Mouse (Mus musculus) kidney, adult 18-20 months (tissue): Measurements from ENCODE around the gene Agpat4.
A peak's percentile ranks its signal among the peaks of the same experiment; 100 is the strongest.

Source experiments
- DNase-seq: peaks from one replicate; pipeline ENCODE4 v3.0.0; 2021

Gene Agpat4

DNA sequence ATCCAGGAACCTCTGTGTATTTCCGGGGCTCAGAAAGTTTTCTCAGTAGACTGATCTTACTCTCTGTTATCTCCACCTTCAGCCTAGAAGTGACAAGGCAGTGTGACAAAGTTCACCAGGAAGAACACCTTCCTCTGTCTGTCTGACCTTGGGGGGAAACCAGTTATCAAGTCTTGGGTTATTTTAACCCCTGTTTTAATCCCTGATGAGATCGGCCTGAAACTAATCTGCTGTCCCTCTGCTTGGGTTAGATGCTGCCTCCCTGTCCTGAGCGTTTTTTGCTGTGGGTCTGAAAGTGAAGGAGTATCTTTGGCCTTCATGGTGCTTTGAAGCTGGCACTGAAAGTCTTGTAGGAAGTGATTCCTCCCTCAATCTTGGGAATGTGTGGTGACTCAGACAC, 4.7 kb downstream of the Agpat4 start:
- DNase-seq = no peak

GRCm38 (mm10) chr17:12127056-12127455, 8.6 kb downstream of the Agpat4 start:
- DNase-seq = no peak

DNA sequence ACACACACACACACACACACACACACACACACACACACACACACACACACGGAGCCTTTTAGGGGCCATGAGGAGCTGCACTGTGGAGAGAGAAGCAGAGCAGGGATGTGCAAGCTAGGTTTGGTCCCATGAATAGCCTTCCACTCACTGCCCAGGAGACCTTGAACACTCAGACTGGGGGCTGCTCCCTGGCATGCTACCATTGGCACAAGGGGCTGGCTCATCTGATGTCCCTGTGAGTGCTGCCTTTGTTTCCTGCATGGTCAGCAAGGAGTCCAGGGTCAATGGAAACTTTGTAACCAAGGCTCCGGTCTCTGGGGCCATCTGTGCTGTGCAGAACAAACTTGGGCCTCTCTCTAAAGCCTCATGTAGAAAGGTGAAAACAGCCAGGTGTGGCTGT, 10.5 kb downstream of the Agpat4 start:
- no peak for DNase-seq

DNA sequence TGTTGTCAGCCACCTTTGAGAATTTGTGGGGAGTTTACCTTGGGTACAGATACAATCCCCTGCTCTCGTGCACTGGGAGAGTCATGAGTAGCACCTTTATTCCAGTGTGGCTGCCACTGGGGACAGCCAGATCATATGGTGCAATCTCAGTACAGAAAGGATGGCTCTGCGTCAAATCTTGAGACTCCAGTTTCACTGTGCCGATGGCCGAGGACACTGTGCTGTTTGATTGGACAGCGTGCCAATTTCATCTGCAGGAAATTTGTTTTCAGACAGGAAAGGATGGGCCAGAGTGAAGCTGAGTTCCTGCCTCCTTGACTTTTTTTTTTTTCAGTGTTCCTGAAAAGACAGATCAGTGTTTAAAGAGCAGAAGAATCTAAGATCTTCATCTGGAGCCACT, 12.7 kb downstream of the Agpat4 start:
- DNase-seq = no peak

- DNase-seq = no peak
These were observed 13.1 kb downstream of the Agpat4 start for GRCm38 (mm10) chr17:12131581-12131980.

DNA sequence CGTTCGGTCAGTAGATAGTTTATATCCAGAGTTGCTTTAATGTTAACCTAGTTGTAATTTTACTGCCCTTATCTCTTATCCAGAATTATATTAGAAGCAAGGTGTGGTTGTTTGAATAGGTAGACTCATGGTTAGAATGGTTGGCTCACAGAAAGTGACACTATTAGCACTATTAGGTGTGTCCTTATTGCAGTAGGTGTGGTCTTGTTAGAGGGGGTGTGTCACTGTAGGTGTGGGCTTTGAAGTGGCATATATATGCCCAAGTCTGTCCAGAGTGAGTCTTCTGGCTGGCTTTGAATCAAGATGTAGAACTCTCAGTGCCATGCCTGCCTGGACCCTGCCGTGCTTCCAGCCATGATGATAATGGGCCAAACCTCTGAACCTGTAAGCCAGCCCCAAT, 14.4 kb downstream of the Agpat4 start:
- no peak for DNase-seq

GRCm38 (mm10) chr17:12133985-12134384, 15.5 kb downstream of the Agpat4 start:
- no peak for DNase-seq

DNA sequence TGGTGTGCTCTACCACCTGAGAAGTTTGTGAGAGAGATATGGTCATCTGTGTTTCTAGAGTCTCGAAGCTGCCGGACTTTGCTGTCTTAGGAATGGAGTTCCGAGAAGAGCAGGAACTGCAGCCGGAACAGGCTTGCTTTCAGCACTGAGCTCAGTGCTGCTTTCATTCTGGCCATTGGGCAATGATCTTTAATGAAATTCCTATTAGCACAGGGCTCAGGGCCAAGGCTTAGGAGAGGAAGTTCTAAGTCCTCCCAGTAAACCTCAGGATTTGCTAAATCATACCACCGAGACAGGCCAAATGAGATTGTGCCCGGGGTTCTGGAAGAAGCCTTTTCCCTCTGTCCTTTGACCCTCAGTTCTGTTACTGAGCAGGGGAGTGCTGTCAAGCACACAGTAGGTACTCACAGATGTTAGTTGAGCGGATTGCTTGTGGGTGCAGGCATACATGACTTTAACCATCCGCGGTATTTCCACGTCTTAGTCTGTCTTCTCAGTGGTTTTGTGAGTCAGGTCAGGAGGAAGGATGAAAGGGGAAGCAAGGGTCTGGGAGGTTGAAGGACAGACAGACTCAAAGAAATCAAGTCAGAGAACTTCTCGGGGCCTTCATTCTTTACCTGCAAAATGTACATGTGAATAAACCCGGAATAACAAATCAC, 16.6 kb downstream of the Agpat4 start:
- DNase-seq = peak; percentile 13

GRCm38 (mm10) chr17:12138355-12138754, 19.9 kb downstream of the Agpat4 start:
- no peak for DNase-seq

DNA sequence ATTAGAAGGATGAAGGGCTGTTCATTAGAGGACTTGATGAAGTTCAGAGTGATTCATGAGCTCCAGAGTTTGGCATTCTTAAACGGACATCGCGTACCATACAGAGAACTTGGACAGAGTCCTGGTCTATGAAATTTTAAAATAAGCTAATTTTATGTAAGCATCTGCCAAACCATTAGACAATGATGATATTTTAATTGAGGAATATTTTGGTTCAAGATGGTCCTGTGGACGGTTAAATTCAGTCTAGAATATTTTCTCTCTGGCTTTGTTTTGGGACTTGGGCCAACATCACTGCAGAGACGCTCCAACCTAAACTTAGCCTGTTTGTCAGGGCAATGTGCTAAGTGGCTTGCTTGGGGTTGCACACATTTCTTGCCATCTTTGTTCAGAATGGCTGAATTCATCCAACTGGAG, 25.5 kb downstream of the Agpat4 start:
- DNase-seq = no peak

- no peak for DNase-seq
These were observed 27.7 kb downstream of the Agpat4 start for GRCm38 (mm10) chr17:12146132-12146681.

- DNase-seq = no peak
These were observed 29.3 kb downstream of the Agpat4 start for GRCm38 (mm10) chr17:12147830-12148229.

DNA sequence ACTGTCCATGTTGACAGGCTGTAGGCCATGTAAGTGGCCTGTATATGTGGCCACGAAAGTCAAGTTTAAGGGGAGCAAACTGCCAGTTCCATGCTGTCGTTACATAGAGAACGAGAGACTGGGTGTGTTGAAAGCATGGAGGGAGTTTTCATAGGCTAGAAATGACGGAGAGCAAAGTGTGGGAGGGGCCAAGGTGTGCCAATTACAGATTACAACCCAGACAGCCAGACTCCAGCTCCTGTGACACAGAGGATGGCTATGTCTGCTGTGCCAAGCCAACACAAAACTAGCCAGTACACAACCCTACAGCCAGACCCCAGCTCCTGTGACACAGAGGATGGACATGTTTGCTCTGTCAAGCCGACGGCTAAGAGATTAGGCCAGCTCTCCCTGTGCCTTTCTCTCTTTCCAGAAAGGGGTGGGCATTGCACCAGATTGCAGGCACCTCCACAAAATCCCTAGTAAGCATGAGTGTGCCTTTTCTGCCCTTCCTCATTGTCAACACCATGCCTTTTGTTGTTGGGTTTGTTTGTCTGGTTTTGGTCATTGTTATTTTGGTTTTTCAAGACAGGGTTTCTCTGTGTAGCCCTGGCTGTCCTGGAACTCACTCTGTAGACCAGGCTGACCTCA, 30.8 kb downstream of the Agpat4 start:
- DNase-seq = no peak

DNA sequence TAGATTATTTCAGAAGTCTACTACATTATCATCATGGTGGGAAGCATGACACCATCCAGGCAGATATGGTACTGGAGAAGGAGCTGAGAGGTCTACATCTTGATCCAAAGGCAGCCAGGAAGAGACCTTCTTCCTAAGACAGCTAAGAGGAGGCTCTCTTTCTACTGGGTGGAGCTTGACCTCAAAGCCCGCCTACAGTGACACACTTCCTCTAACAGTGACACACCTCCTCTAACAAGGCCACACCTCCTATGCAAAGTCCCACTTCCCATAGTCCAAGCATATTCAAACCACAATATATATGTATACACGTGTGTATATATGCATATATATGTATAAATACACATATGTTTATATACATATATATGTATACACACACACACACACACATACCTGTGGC, 32.5 kb downstream of the Agpat4 start:
- DNase-seq = no peak

DNA sequence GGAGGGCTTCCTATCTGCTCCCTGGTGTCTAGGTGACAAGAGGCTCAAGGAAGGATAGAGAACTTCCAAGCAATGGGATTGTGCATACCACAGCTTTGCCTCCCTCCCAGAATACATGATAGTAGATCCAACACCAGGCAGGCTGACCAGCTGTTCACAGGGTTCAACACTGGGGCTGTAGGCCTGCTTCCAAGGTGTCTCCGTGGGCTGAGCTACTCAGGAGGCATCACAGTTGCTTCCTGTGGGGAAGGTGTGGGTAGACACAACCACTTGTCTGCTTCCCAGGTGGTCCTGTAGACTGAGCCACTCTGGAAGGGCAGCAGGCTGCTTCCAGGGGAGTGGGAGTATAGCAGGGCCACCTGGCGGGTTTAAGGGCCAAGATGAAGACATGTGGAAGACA, 35.8 kb downstream of the Agpat4 start:
- DNase-seq = no peak

- DNase-seq = no peak
These were observed 36.7 kb downstream of the Agpat4 start for GRCm38 (mm10) chr17:12155236-12155635.

GRCm38 (mm10) chr17:12155872-12156271, 37.4 kb downstream of the Agpat4 start:
- no peak for DNase-seq

GRCm38 (mm10) chr17:12156661-12157060, 38.2 kb downstream of the Agpat4 start:
- no peak for DNase-seq

- DNase-seq = no peak
These were observed 38.7 kb downstream of the Agpat4 start for GRCm38 (mm10) chr17:12157203-12157602.

GRCm38 (mm10) chr17:12159187-12160060, 40.9 kb downstream of the Agpat4 start:
- no peak for DNase-seq

GRCm38 (mm10) chr17:12160061-12160421, 41.5 kb downstream of the Agpat4 start:
- no peak for DNase-seq

GRCm38 (mm10) chr17:12160540-12160939, 42.0 kb downstream of the Agpat4 start:
- DNase-seq = no peak

DNA sequence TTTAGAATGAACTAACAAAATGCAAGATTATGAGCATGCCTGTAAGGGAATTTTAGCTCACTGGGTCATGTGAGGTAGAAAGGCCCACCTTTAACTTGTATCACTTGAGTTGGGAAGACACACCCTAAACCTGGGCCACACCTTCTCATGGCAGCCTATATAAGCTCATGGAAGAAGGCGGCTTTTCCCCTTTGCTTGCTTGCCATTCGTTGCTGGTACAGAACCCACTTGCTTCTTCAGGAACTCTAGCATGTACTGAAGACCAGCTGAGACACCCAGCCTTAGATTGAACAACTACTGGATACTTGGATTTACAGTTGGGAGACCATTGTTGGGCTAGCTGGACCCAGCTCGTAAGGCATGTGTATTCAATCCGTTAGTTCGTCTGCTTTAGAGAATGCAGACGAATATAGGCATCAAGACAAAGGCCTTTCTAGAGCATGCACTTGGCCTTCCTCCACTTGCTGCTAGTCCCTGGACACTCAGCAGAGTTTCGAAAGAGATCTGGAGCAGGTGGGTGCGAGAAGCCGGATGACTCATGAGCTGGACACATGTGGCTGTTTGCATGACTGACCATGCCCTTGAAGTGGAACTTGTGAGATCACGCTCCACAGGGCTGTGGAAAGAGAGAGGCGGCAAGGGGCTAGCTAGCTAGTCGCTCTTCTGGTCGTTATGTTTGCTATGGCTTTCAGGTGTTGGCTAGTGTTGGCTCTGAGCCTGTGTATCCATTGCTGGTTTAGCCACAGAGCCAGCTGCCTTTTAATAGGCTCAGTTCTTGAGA, 42.7 kb downstream of the Agpat4 start:
- DNase-seq = no peak
